In genomic region chr7:16919395-16920149, GRCm38 (mm10) we compare ENCODE assay signal across 9 mouse cellular contexts. TPM values are rescaled to one million over a fixed set of nuclear protein-coding genes. Genes with fewer than 3 reads are reported as not detected.
A peak's percentile ranks its signal among the peaks of the same experiment; 100 is the strongest.
DNase-seq lines count a peak whose midpoint lies in the region; ATAC-seq lines count a peak whose summit lies in the region.
"Had no signal": no experiment of that assay in that cellular context is flagged by ENCODE, and none has a peak within 500 bp of the region (broad histone marks: within the 10 kb centered on the region; RNA-seq: fewer than 3 reads in every experiment).

No protein-coding gene starts in this region.

- H3K9me3 ChIP-seq in heart, embryonic 14.5 days (ENCODE audit: control insufficient read depth, low read length) = no peaks in the 10 kb centered on the region
- H3K9me3 ChIP-seq in heart, embryonic 11.5 days (replicated peaks; ENCODE audit: control insufficient read depth, low read length) = no peaks in the 10 kb centered on the region
- H3K9me3 ChIP-seq in hindbrain, embryonic 12.5 days (replicated peaks) = no peaks in the 10 kb centered on the region
- no peaks in the 10 kb centered on the region for H3K9me3 ChIP-seq in midbrain, embryonic 12.5 days
- no peaks in the 10 kb centered on the region for H3K9me3 ChIP-seq in heart, embryonic 10.5 days

- H3K36me3 ChIP-seq in heart, embryonic 14.5 days (ENCODE audit: control insufficient read depth, insufficient read depth, low read length) = peaks cover 73% of the 10 kb centered on the region
- peaks cover 35% of the 10 kb centered on the region for H3K36me3 ChIP-seq in heart, embryonic 11.5 days (ENCODE audit: control insufficient read depth, insufficient read depth, low read length)
- peaks cover 52% of the 10 kb centered on the region for H3K36me3 ChIP-seq in hindbrain, embryonic 12.5 days
- peaks cover 55% of the 10 kb centered on the region for H3K36me3 ChIP-seq in midbrain, embryonic 12.5 days
- peaks cover 65% of the 10 kb centered on the region for H3K36me3 ChIP-seq in heart, embryonic 10.5 days

- no peak for ATAC-seq in heart, embryonic 14.5 days (ENCODE audit: insufficient number of reproducible peaks, insufficient read depth, low FRiP score, low read depth)
- no peak for ATAC-seq in heart, embryonic 11.5 days (replicated peaks; ENCODE audit: insufficient number of reproducible peaks, low FRiP score, low TSS enrichment)
- no peak for ATAC-seq in hindbrain, embryonic 12.5 days (ENCODE audit: low FRiP score)
- ATAC-seq in midbrain, embryonic 12.5 days (ENCODE audit: low FRiP score, low read depth) = no peak

- H3K27me3 ChIP-seq in heart, embryonic 14.5 days (ENCODE audit: control insufficient read depth, insufficient read depth, low read length) = no peaks in the 10 kb centered on the region
- no peaks in the 10 kb centered on the region for H3K27me3 ChIP-seq in heart, embryonic 11.5 days (ENCODE audit: control insufficient read depth, insufficient read depth, low read length)
- no peaks in the 10 kb centered on the region for H3K27me3 ChIP-seq in hindbrain, embryonic 12.5 days
- no peaks in the 10 kb centered on the region for H3K27me3 ChIP-seq in midbrain, embryonic 12.5 days
- no peaks in the 10 kb centered on the region for H3K27me3 ChIP-seq in heart, embryonic 10.5 days (ENCODE audit: insufficient read depth, poor library complexity, severe bottlenecking)
- H3K27me3 ChIP-seq: Patski had no signal

- H3K27ac ChIP-seq in heart, embryonic 14.5 days (replicated peaks in 1 of 2; ENCODE audit: control insufficient read depth in 1 of 2, insufficient read depth in 1 of 2, low read depth in 2 of 2, low read length in 2 of 2) = no peak overlapping the region; a peak in 1 of 4 replicates
- no peak overlapping the region for H3K27ac ChIP-seq in heart, embryonic 11.5 days (ENCODE audit: low read depth, low read length)
- H3K27ac ChIP-seq in hindbrain, embryonic 12.5 days = peak overlapping the region; percentile 60
- H3K27ac ChIP-seq in midbrain, embryonic 12.5 days (replicated peaks) = 0 out of 2 replicates have a peak overlapping the region, but pooled peaks have one; percentile 7
- no peak overlapping the region for H3K27ac ChIP-seq in heart, embryonic 10.5 days

- peak overlapping the region; percentile 38; the same call in 1 of the 2 replicates for H3K9ac ChIP-seq in heart, embryonic 14.5 days (ENCODE audit: low read length)
- H3K9ac ChIP-seq in heart, embryonic 11.5 days (ENCODE audit: low read depth, low read length) = no peak overlapping the region; the same call in 1 of the 2 replicates
- H3K9ac ChIP-seq in hindbrain, embryonic 12.5 days = peak overlapping the region; percentile 50
- no peak overlapping the region; the same call in 1 of the 2 replicates for H3K9ac ChIP-seq in midbrain, embryonic 12.5 days (replicated peaks)

- 77% methylated on average over 13 of the region's 13 CpGs for WGBS in heart, embryonic 14.5 days
- WGBS in heart, embryonic 11.5 days (ENCODE audit: insufficient replicate concordance) = 76% methylated on average over 13 of the region's 13 CpGs
- WGBS in hindbrain, embryonic 12.5 days = 85% methylated on average over 13 of the region's 13 CpGs
- 91% methylated on average over 13 of the region's 13 CpGs for WGBS in midbrain, embryonic 12.5 days
- WGBS in heart, embryonic 10.5 days = 80% methylated on average over 13 of the region's 13 CpGs

- peaks cover 21 to 48% of the 10 kb centered on the region in 2 experiments for H3K4me1 ChIP-seq in heart, embryonic 14.5 days (ENCODE audit: control insufficient read depth in 2 of 2, insufficient read depth in 2 of 2, low read length in 2 of 2)
- peaks cover 36% of the 10 kb centered on the region for H3K4me1 ChIP-seq in heart, embryonic 11.5 days (ENCODE audit: control insufficient read depth, insufficient read depth, low read length)
- peaks cover 63% of the 10 kb centered on the region for H3K4me1 ChIP-seq in hindbrain, embryonic 12.5 days
- H3K4me1 ChIP-seq in midbrain, embryonic 12.5 days = peaks cover 43% of the 10 kb centered on the region
- H3K4me1 ChIP-seq in heart, embryonic 10.5 days = peaks cover 53% of the 10 kb centered on the region

- H3K4me3 ChIP-seq in heart, embryonic 14.5 days (ENCODE audit: control insufficient read depth in 1 of 2, insufficient read depth in 1 of 2, low read depth in 1 of 2, low read length in 2 of 2) = no peak overlapping the region
- no peak overlapping the region for H3K4me3 ChIP-seq in heart, embryonic 11.5 days (ENCODE audit: low read depth, low read length)
- 0 out of 2 replicates have a peak overlapping the region, but pooled peaks have one; percentile 1 for H3K4me3 ChIP-seq in hindbrain, embryonic 12.5 days
- 0 out of 2 replicates have a peak overlapping the region, but pooled peaks have one; percentile 13 for H3K4me3 ChIP-seq in midbrain, embryonic 12.5 days
- H3K4me3 ChIP-seq in heart, embryonic 10.5 days = no peak overlapping the region

- peak; percentile 72 to 75 for DNase-seq in adrenal gland, postnatal 36 days
- DNase-seq in urinary bladder, adult 2 months (ENCODE audit: low spot score) = no peak
- no peak for DNase-seq in heart, embryonic 10.5 days (ENCODE audit: low spot score)
- DNase-seq in gastrocnemius, adult 8-10 months (ENCODE audit: low spot score in 2 of 2) = no peak

- H3K4me2 ChIP-seq in heart, embryonic 14.5 days (ENCODE audit: low read length) = no peak overlapping the region
- H3K4me2 ChIP-seq in heart, embryonic 11.5 days = no peak overlapping the region
- peak overlapping the region; percentile 91 for H3K4me2 ChIP-seq in hindbrain, embryonic 12.5 days (replicated peaks)
- peak overlapping the region; percentile 83 for H3K4me2 ChIP-seq in midbrain, embryonic 12.5 days (replicated peaks)

RNA-seq across cellular contexts. Expression of gene Calm3, which starts 4.3 kb away (rescaled TPM):
- polyA plus RNA-seq in heart, embryonic 14.5 days (2014; fragmentation: Nextera tagmentation; extraction: Ambion mirVana) = 119 and 152 TPM in 2 replicates
- 150 and 156 TPM in 2 replicates for polyA plus RNA-seq in heart, embryonic 11.5 days (2014; fragmentation: Nextera tagmentation; extraction: Ambion mirVana)
- total RNA-seq in adrenal gland, postnatal 36 days (2021) = 100 to 1,000 TPM; 232 to 251 TPM
- 185 and 210 TPM in 2 replicates for polyA plus RNA-seq in hindbrain, embryonic 12.5 days (2016; fragmentation: Nextera tagmentation; extraction: Ambion mirVana)
- polyA plus RNA-seq in midbrain, embryonic 12.5 days (2016; fragmentation: Nextera tagmentation; extraction: Ambion mirVana) = 223 and 224 TPM in 2 replicates
- polyA plus RNA-seq in urinary bladder, adult 2 months (2012; rRNA removed) = 182 and 223 TPM in 2 replicates
- polyA plus RNA-seq in heart, embryonic 10.5 days (2016; fragmentation: Nextera tagmentation; extraction: Ambion mirVana) = 114 and 117 TPM in 2 replicates
- 100 to 1,000 TPM; 386 to 534 (median 424) TPM for total RNA-seq in gastrocnemius, adult 8-10 months (2022)

RNA-seq across cellular contexts. Expression of gene Ptgir, which starts 13.3 kb away (rescaled TPM):
- polyA plus RNA-seq in heart, embryonic 14.5 days (2014; fragmentation: Nextera tagmentation; extraction: Ambion mirVana) = 0.38 and 0.57 TPM in 2 replicates
- polyA plus RNA-seq in heart, embryonic 11.5 days (2014; fragmentation: Nextera tagmentation; extraction: Ambion mirVana) = 0.19 and 0.34 TPM in 2 replicates
- total RNA-seq in adrenal gland, postnatal 36 days (2021) = 1 to 10 TPM; 1.2 to 2.0 TPM
- polyA plus RNA-seq in hindbrain, embryonic 12.5 days (2016; fragmentation: Nextera tagmentation; extraction: Ambion mirVana) = 1.6 and 2.1 TPM in 2 replicates
- polyA plus RNA-seq in midbrain, embryonic 12.5 days (2016; fragmentation: Nextera tagmentation; extraction: Ambion mirVana) = 1.1 and 1.2 TPM in 2 replicates
- polyA plus RNA-seq in urinary bladder, adult 2 months (2012; rRNA removed) = 3.9 and 5.1 TPM in 2 replicates
- polyA plus RNA-seq in heart, embryonic 10.5 days (2016; fragmentation: Nextera tagmentation; extraction: Ambion mirVana) = 0.15 and 0.51 TPM in 2 replicates
- under 1 TPM; 0.62 to 0.97 (median 0.93) TPM for total RNA-seq in gastrocnemius, adult 8-10 months (2022)
- polyA plus RNA-seq: Patski had no signal

RNA-seq across cellular contexts. Expression of gene Pnmal2, which starts 24.9 kb away (rescaled TPM):
- polyA plus RNA-seq in heart, embryonic 14.5 days (2014; fragmentation: Nextera tagmentation; extraction: Ambion mirVana) = 2.8 TPM in 2 replicates
- 1.5 and 2.0 TPM in 2 replicates for polyA plus RNA-seq in heart, embryonic 11.5 days (2014; fragmentation: Nextera tagmentation; extraction: Ambion mirVana)
- total RNA-seq in adrenal gland, postnatal 36 days (2021) = 10 to 100 TPM; 21.9 to 32.4 TPM
- polyA plus RNA-seq in hindbrain, embryonic 12.5 days (2016; fragmentation: Nextera tagmentation; extraction: Ambion mirVana) = 55.6 and 60.3 TPM in 2 replicates
- 49.3 and 55.3 TPM in 2 replicates for polyA plus RNA-seq in midbrain, embryonic 12.5 days (2016; fragmentation: Nextera tagmentation; extraction: Ambion mirVana)
- 0.83 and 1.4 TPM in 2 replicates for polyA plus RNA-seq in urinary bladder, adult 2 months (2012; rRNA removed)
- polyA plus RNA-seq in heart, embryonic 10.5 days (2016; fragmentation: Nextera tagmentation; extraction: Ambion mirVana) = 1.7 and 2.2 TPM in 2 replicates
- under 1 TPM; 0.24 to 0.76 (median 0.41) TPM for total RNA-seq in gastrocnemius, adult 8-10 months (2022)

RNA-seq across cellular contexts. Expression of gene Gng8, which starts 28.0 kb away (rescaled TPM):
- 4.2 and 6.9 TPM in 2 replicates for polyA plus RNA-seq in heart, embryonic 14.5 days (2014; fragmentation: Nextera tagmentation; extraction: Ambion mirVana)
- polyA plus RNA-seq in heart, embryonic 11.5 days (2014; fragmentation: Nextera tagmentation; extraction: Ambion mirVana) = 3.5 and 4.2 TPM in 2 replicates
- under 1 TPM in 1 of 2 experiments, not detected in 1; 0.89 TPM for total RNA-seq in adrenal gland, postnatal 36 days (2021)
- 12.1 and 13.6 TPM in 2 replicates for polyA plus RNA-seq in hindbrain, embryonic 12.5 days (2016; fragmentation: Nextera tagmentation; extraction: Ambion mirVana)
- 12.1 and 26.0 TPM in 2 replicates for polyA plus RNA-seq in midbrain, embryonic 12.5 days (2016; fragmentation: Nextera tagmentation; extraction: Ambion mirVana)
- polyA plus RNA-seq in urinary bladder, adult 2 months (2012; rRNA removed) = 26.7 and 27.5 TPM in 2 replicates
- polyA plus RNA-seq in heart, embryonic 10.5 days (2016; fragmentation: Nextera tagmentation; extraction: Ambion mirVana) = 3.0 and 6.3 TPM in 2 replicates
- under 1 TPM in 1 of 4 experiments, not detected in 3; 0.36 TPM for total RNA-seq in gastrocnemius, adult 8-10 months (2022)

RNA-seq across cellular contexts. Expression of gene Pnmal1, which starts 39.9 kb away (rescaled TPM):
- 0.04 and 0.45 TPM in 2 replicates for polyA plus RNA-seq in heart, embryonic 14.5 days (2014; fragmentation: Nextera tagmentation; extraction: Ambion mirVana)
- polyA plus RNA-seq in heart, embryonic 11.5 days (2014; fragmentation: Nextera tagmentation; extraction: Ambion mirVana) = 0.18 and 0.46 TPM in 2 replicates
- total RNA-seq in adrenal gland, postnatal 36 days (2021) = 1 to 10 TPM; 3.9 to 4.4 TPM
- 24.0 and 27.3 TPM in 2 replicates for polyA plus RNA-seq in hindbrain, embryonic 12.5 days (2016; fragmentation: Nextera tagmentation; extraction: Ambion mirVana)
- 28.8 and 34.8 TPM in 2 replicates for polyA plus RNA-seq in midbrain, embryonic 12.5 days (2016; fragmentation: Nextera tagmentation; extraction: Ambion mirVana)
- 0.03 TPM in 2 replicates for polyA plus RNA-seq in urinary bladder, adult 2 months (2012; rRNA removed)
- polyA plus RNA-seq in heart, embryonic 10.5 days (2016; fragmentation: Nextera tagmentation; extraction: Ambion mirVana) = 0.16 and 0.30 TPM in 2 replicates
- total RNA-seq in gastrocnemius, adult 8-10 months (2022) = under 1 TPM in 1 of 4 experiments, not detected in 3; 0.07 TPM
- polyA plus RNA-seq: Patski had no signal

Comparison
In these comparisons a context has a peak if more than half of its experiments do, and no peak if none do; other contexts are left out.
1. H3K9ac ChIP-seq: peak in heart, embryonic 14.5 days (single experiment) and hindbrain, embryonic 12.5 days (single experiment); none in heart, embryonic 11.5 days (single experiment) and midbrain, embryonic 12.5 days (single experiment).
2. H3K27ac ChIP-seq: peak in hindbrain, embryonic 12.5 days (single experiment) and midbrain, embryonic 12.5 days (single experiment); none in heart, embryonic 14.5 days (0 of 2), heart, embryonic 11.5 days (single experiment) and heart, embryonic 10.5 days (single experiment).
3. H3K4me2 ChIP-seq: peak in hindbrain, embryonic 12.5 days (single experiment) and midbrain, embryonic 12.5 days (single experiment); none in heart, embryonic 14.5 days (single experiment) and heart, embryonic 11.5 days (single experiment).
4. H3K4me3 ChIP-seq: peak in hindbrain, embryonic 12.5 days (single experiment) and midbrain, embryonic 12.5 days (single experiment); none in heart, embryonic 14.5 days (0 of 2), heart, embryonic 11.5 days (single experiment) and heart, embryonic 10.5 days (single experiment).
5. DNase-seq: peak in adrenal gland, postnatal 36 days (2 of 2); none in urinary bladder, adult 2 months (single experiment), heart, embryonic 10.5 days (single experiment) and gastrocnemius, adult 8-10 months (0 of 2).
6. RNA of gene Pnmal2, which starts 24.9 kb away (polyA plus RNA-seq): 55.6 to 60.3 TPM in hindbrain, embryonic 12.5 days and 49.3 to 55.3 TPM in midbrain, embryonic 12.5 days; 2.8 TPM in heart, embryonic 14.5 days, 1.5 to 2.0 TPM in heart, embryonic 11.5 days, 1.7 to 2.2 TPM in heart, embryonic 10.5 days and 0.83 to 1.4 TPM in urinary bladder, adult 2 months; every median in the first group is over 10 times any median in the second.